Mouse (Mus musculus) stomach, embryonic 14.5 days (tissue): ENCODE results near the gene Haao. TPM values are rescaled to one million over a fixed set of nuclear protein-coding genes. Genes with fewer than 3 reads are reported as not detected.

Experiments
- polyA plus RNA-seq: library from polyadenylated mRNA; unstranded; fragments of >200 nt; fragmentation: Nextera tagmentation; extraction: Ambion mirVana; gene quantifications from 2 replicates; pipeline ENCODE4 v1.2.1, GENCODE M21; 2014

Haao gene
- polyA plus RNA-seq, 1 experiment from 2014 or later: 1.1 TPM

Other genes starting within 250 kb of the Haao start
- gene Kcng3, start 216.1 kb downstream of the Haao start, polyA plus RNA-seq: not detected in 2 replicates
- 36.1 and 38.1 TPM in 2 replicates for gene Mta3, start 141.8 kb downstream of the Haao start, polyA plus RNA-seq